Mouse (Mus musculus): ENCODE results near the gene Samhd1.
A peak's percentile ranks its signal among the peaks of the same experiment; 100 is the strongest.

DNA sequence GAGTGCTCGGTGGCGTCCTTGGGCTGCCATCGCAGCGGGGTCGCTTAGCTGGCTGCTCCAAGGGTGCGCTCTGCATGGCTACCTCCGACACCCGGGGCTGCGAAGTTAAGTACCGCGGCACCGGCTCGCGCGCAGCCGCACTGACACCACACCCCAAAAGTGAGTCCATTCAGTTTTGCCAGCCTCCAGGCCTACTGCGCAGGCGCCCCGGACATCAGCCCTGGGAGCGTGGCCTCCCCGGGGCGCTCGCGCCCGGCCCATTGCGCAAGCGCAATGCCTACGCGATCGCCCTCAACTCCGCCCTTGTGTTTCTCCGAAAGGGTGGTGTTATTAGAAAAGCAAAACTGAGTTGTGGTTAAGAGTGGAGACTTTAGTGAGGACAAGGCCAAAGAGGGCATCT is at the start of gene Samhd1:
- TF ChIP-seq CTCF (conservative IDR thresholded peaks at IDR 0.05 in 1 of 2, IDR thresholded peaks at IDR 0.05 in 1 of 2; ENCODE audit: low read depth in 2 of 2, low read length in 2 of 2) (no peak; a peak in 1 of 4 replicates), POLR2A (IDR thresholded peaks at IDR 0.05; ENCODE audit: low read depth, low read length) (peak; percentile 91), CHD2 (IDR thresholded peaks at IDR 0.05; ENCODE audit: low read length) (no peak), TBP (conservative IDR thresholded peaks at IDR 0.05; ENCODE audit: low read depth, low read length) (0 out of 2 replicates have a peak, but pooled peaks have one; percentile 39), NRF1 (IDR thresholded peaks at IDR 0.05; ENCODE audit: low read depth, low read length) (peak; percentile 98), MXI1 (IDR thresholded peaks at IDR 0.05; ENCODE audit: low read depth, low read length) (no peak), MAZ (IDR thresholded peaks at IDR 0.05; ENCODE audit: low read depth, low read length) (no peak), EP300 (IDR thresholded peaks at IDR 0.05; ENCODE audit: low read length) (no peak), JUND (conservative IDR thresholded peaks at IDR 0.05; ENCODE audit: low read depth, low read length) (no peak), ZKSCAN1 (IDR thresholded peaks at IDR 0.05; ENCODE audit: borderline replicate concordance, low read depth, low read length) (no peak)

All from CH12.LX (cell line).